Comparison of ENCODE assay signal across 8 mouse cellular contexts in genomic region chr17:56117251-56117710, GRCm38 (mm10). TPM values are rescaled to one million over a fixed set of nuclear protein-coding genes. Genes with fewer than 3 reads are reported as not detected.
DNase-seq lines count a peak whose midpoint lies in the region; ATAC-seq lines count a peak whose summit lies in the region.

Gene Plin5, minus strand, starts transcription at chr17:56117596.

- peak within 1 kb of the TSS; percentile 25 for H3K4me3 ChIP-seq in intestine, embryonic 14.5 days (ENCODE audit: low read depth, low read length)
- peak within 1 kb of the TSS; percentile 38 for H3K4me3 ChIP-seq in liver, embryonic 13.5 days (replicated peaks)

- H3K4me2 ChIP-seq in intestine, embryonic 14.5 days (ENCODE audit: low read length) = peak within 1 kb of the TSS; percentile 48
- peak within 1 kb of the TSS; percentile 64 for H3K4me2 ChIP-seq in liver, embryonic 13.5 days

- DNase-seq in ovary, postnatal 36 days (ENCODE audit: low spot score) = peak; percentile 69
- no peak for DNase-seq in ovary, adult 18-20 months (ENCODE audit: low spot score)
- peak; percentile 76 for DNase-seq in embryo, embryonic 10.5 days (ENCODE audit: low spot score)
- DNase-seq in heart, adult 11 months = peak; percentile 99
- DNase-seq in intestine, embryonic 14.5 days (ENCODE audit: low spot score) = peak; percentile 72
- DNase-seq in liver, embryonic 13.5 days = peak; percentile 42
- peak; percentile 54 for DNase-seq in neural tube, embryonic 10.5 days (ENCODE audit: extremely low spot score, low spot score)
- no peak for DNase-seq in thymus, postnatal 36 days

- H3K9ac ChIP-seq in intestine, embryonic 14.5 days (ENCODE audit: low read length) = no peak within 1 kb of the TSS
- no peak within 1 kb of the TSS for H3K9ac ChIP-seq in liver, embryonic 13.5 days

- no peaks in the 10 kb centered on the region; the same call in 1 of the 2 replicates for H3K4me1 ChIP-seq in intestine, embryonic 14.5 days (replicated peaks; ENCODE audit: control insufficient read depth, insufficient read depth, low read length)
- peaks cover 15% of the 10 kb centered on the region for H3K4me1 ChIP-seq in liver, embryonic 13.5 days (replicated peaks)

- no peaks in the 10 kb centered on the region for H3K36me3 ChIP-seq in intestine, embryonic 14.5 days (ENCODE audit: control insufficient read depth, insufficient read depth, low read length)
- no peaks in the 10 kb centered on the region for H3K36me3 ChIP-seq in liver, embryonic 13.5 days

- no peak within 1 kb of the TSS for H3K27ac ChIP-seq in intestine, embryonic 14.5 days (ENCODE audit: low read depth)
- no peak within 1 kb of the TSS for H3K27ac ChIP-seq in liver, embryonic 13.5 days

- peaks cover 4% of the 10 kb centered on the region for H3K9me3 ChIP-seq in intestine, embryonic 14.5 days (ENCODE audit: control insufficient read depth, low read length)
- H3K9me3 ChIP-seq in liver, embryonic 13.5 days (replicated peaks) = no peaks in the 10 kb centered on the region

- WGBS in intestine, embryonic 14.5 days = 4% methylated on average over 27 of the region's 27 CpGs
- WGBS in liver, embryonic 13.5 days (ENCODE audit: insufficient replicate concordance) = 3% methylated on average over 27 of the region's 27 CpGs

- peak; percentile 56 for ATAC-seq in intestine, embryonic 14.5 days (replicated peaks; ENCODE audit: low FRiP score, low TSS enrichment, low read depth)
- peak; percentile 59 for ATAC-seq in liver, embryonic 13.5 days (ENCODE audit: low read depth)

- peaks cover 43% of the 10 kb centered on the region for H3K27me3 ChIP-seq in intestine, embryonic 14.5 days (replicated peaks; ENCODE audit: control insufficient read depth, insufficient read depth, low read length)
- H3K27me3 ChIP-seq in liver, embryonic 13.5 days = peaks cover 56% of the 10 kb centered on the region

RNA-seq across cellular contexts. Expression of gene Plin5, which starts in this region (rescaled TPM):
- 0.58 TPM in 2 replicates for polyA plus RNA-seq in intestine, embryonic 14.5 days (2014; fragmentation: Nextera tagmentation; extraction: Ambion mirVana)
- polyA plus RNA-seq in liver, embryonic 13.5 days (2015; fragmentation: Nextera tagmentation; extraction: Ambion mirVana) = 0.23 and 0.32 TPM in 2 replicates

Comparison
In these comparisons a context has a peak if more than half of its experiments do, and no peak if none do; other contexts are left out.
1. DNase-seq: peak in ovary, postnatal 36 days (single experiment), embryo, embryonic 10.5 days (single experiment), heart, adult 11 months (single experiment) and neural tube, embryonic 10.5 days (single experiment); none in ovary, adult 18-20 months (single experiment) and thymus, postnatal 36 days (0 of 2).
2. Peak in DNase-seq, ATAC-seq, H3K4me3 ChIP-seq and H3K4me2 ChIP-seq in intestine, embryonic 14.5 days; RNA of the gene not detected or under 1 TPM.
3. Peak in DNase-seq, ATAC-seq, H3K4me3 ChIP-seq and H3K4me2 ChIP-seq in liver, embryonic 13.5 days; RNA of the gene not detected or under 1 TPM.